Mouse (Mus musculus): ENCODE results near the gene Fbxw5. TPM values are rescaled to one million over a fixed set of nuclear protein-coding genes. Genes with fewer than 3 reads are reported as not detected.

Fbxw5 gene
- polyA plus RNA-seq (2017; shearing (Covaris generic)): 10 to 100 TPM; 64.4 to 86.7 TPM

DNA sequence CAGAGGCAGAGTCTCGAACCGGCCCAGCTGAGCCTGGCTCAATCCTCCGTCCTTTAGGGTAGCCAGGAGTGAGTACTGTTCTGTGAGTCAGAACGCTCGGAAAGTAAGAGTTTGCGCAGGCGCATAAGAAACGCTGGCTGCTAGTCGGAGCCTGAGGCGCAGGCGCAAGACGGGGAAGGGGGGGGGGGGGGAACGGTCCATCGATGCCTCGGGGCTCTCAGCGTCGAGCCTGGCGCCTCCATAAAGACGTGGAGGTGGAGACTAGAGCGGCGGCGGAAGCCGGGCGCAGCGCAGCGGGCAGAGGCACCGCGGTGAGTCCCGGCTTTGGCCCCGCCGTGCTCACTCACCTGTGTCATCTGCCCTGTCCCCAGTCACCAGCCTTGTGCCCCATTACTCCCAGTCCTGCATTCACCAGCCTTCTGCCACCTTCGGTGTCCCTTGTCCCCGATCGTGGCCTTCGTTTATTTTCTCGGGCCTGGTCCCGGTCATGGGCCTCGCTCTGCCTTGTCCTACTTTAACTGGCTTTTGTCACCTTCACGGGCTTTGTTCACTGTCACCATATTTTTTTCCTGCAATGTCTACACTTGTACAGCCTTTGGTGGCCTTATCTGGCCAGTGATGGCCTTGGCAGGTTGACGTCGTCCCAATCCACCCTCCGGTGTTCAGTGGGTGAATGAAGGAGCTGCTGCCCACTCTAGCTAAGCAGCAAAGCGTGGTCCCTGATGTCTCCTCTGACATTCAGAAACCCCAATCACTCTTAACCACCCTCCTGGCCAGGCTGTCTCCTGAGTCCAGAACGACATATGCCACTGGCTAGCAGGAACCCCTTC is at the start of gene Fbxw5:
Gene Fbxw5 (plus strand): TSS at position 175 of the 830 bp plus-strand sequence.

DNA sequence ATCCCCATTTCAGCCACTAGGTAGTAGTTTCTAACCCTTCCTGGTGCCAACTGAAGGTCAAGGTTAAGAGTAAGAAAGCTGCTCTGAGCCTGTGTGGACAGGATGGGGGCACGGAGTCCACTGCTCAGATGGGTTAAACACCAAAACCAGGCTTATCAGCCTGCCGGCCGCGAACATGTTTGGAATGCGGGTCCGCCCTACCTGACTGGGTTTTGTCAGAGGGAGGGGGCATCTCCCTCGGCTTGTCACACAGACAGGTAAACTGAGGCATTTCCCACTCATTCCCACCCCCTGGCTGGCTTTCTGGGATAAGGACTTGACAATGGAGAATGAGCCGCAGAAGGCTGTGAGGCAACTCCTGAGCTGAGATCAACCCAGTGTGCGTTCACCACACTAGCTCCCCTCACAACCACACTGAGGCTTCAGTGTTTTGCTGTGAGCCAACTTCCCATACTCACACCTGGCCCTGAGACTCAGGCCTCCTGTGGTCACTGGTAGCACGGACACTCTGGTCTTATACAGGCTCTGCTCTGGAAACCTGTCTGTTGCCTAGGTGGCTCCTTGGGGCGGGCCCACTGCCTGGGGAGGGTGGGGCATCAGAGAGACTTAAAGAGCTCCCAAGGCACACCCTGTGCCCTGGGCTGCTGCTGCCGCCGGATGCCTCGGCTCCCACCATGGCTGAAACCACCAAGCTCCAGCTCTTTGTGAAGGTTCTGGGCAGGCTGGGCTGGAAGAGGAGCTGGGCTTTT is 44.2 kb upstream of the Fbxw5 start, which contains the start of gene Clic3:
Gene Clic3 (plus strand): TSS at position 634 of the 749 bp plus-strand sequence.

DNA sequence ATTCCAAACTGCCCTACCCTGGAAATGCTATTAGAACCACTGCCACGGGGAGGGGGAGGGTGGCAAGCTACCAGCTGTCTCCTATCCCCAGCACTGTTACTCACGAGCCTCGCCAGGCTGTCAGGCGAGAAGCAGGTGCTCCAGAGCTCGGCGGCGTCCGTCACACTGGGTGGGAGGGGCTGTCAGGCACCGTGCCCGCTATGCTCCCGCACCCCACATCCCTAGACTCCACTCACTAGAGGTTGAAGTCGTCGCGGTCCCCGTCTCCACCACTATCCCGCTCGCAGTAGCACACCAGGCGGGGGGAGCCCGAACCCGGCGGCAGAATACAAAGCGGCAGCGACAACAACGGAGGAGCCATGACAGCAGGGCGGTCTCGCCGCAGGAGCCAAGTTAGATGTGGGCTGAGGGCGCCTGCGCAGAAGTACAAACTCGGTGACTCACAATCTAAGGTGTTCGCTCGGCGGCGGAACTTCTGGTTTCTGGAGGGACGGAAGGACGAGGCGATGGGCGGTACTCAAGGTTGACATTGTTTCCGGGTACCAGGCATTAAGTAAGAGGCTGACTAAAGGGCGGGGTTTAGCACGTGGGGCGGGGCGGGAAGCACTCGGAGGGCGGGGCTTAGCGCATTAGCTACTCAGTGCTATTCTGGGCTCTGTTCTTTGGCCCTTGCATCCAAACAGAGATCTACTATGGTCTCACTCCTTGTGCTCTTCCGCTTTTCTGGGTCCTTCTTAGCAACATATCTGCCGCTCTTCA is 39.8 kb upstream of the Fbxw5 start, which contains the start of gene Paxx:
Gene Paxx (minus strand): TSS at position 544 of the 759 bp plus-strand sequence.

DNA sequence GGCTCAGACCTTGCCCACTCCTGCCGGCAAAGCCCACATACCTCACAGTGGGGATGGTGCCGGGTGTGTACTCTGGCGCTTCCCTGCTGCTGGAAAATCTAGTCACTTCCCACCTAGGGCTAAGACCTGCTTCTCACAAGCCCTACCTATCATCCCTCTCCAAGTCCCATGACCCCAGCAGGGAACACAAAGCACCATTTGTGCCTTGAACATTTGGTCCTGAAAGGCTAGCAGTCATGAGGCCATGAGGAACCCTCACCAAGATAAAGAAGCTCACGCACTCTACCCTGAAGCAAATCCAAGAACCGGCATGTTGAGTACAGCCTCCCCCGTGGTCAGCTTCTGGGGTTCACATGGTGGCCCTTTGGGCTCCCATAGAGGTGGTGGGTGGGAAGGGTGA is 30.6 kb upstream of the Fbxw5 start, which contains the start of gene Ptgds:
Gene Ptgds (minus strand): TSS at position 78 of the 400 bp plus-strand sequence.

DNA sequence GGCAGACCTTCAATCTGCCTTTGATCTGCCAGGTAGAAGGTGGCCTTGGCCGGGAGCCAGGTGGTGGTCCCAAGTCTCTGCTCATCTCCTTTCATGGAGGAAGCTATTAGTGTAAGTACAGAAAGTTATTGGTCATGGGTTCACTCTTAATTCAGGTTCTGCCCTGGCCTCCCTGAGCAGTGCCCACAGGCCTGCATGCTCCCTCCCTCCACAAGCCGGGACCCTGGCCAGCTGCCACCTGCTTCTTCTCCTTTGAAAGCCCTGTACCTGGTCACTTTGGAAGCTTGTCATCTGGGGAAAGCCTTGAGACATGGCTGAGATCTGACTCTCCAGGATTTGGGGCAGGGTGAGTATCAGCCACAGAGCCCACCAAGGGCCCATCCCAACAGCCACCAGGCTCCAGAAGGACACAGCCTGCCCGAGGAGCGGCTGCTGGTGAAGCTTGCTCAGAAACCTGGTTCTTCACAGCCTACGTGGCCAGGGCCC is 7.0 kb upstream of the Fbxw5 start, which contains the start of gene Lcn12:
Gene Lcn12 (minus strand): TSS at position 436 of the 486 bp plus-strand sequence.

DNA sequence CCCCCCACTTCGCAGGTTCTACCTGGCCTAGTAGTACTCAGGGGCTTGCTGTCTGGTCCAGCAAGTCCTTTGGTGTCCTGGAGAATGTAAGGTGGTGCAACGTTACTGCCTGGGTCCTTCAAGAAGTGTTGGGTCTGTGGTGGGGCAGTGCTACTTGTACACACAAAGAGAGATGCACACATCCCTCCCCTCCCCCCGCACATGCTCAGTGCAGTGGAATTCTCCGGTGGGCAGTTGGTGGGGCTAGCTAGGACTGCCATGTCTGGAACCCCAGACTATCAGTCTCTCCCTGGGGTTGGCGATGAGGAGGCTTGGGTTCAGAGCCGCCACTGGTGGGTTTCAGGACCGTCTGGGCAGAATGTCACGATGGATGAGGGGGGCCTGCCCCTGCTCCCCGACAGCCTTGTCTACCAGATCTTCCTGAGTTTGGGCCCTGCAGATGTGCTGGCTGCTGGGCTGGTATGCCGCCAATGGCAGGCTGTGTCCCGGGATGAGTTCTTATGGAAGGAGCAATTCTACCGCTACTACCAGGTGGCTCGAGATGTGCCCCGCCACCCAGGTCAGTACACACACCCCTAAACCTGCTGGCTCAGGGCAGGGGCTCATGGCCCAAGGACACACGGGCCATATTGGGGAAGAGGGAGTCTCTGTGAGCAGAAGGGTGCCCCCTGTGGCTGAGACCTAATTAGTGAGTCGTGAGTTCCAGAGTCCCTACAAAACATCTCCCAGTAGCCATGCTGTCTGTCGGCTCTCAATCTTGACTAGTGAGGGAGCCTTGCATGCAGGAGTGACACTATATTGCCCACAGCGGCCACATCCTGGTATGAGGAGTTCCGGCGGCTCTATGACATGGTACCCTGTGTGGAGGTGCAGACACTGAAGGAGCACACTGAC is 1.3 kb downstream of the Fbxw5 start, which contains the start of gene C8g:
Gene C8g (minus strand): TSS at position 127 of the 894 bp plus-strand sequence.

DNA sequence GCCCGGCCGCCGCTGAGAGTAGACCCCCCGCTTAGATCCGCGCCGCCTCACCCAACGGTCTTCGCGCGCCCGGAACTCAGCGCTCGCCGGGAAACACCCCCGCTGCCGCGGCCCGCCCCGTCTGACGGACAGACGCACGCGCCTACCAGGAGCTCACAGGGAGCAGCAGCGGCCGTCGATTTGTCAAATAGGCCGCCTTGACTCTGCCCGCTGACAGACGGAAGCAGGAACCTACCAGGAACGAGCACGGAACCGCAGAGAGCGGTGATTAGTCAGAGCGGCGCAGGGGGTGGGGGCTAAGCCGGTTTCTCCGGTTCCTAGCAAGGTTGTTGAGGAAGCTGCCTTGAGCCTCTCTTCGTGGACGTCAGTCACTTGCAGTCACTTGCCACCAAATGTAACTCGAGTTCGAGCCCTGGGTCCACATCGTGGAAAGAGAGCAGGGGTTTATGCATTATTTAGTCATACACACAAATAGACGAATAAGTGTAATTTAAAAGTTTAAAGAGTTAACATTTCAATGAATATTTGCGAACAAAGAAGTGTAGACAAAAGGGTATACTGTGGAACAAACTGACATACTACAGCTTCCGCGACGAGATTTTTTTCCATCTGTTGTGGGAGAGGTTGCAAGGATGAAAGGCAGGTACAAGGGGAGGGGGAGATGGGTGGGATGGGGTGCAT is 46.4 kb downstream of the Fbxw5 start, which contains the start of gene Traf2:
Gene Traf2 (minus strand): TSS at position 130 of the 681 bp plus-strand sequence.

Other genes with a start within 250 kb of the Fbxw5 start
- 10 to 100 TPM; 31.0 to 41.1 TPM for gene Tmem203, start 245.3 kb upstream of the Fbxw5 start, polyA plus RNA-seq (2017; shearing (Covaris generic))
- 10 to 100 TPM; 10.9 to 12.4 TPM for gene Tprn, start 238.1 kb upstream of the Fbxw5 start, polyA plus RNA-seq (2017; shearing (Covaris generic))
- gene Ssna1, start 228.3 kb upstream of the Fbxw5 start, polyA plus RNA-seq (2017; shearing (Covaris generic)): 100 to 1,000 TPM; 140 TPM
- gene Anapc2, start 228.3 kb upstream of the Fbxw5 start, polyA plus RNA-seq (2017; shearing (Covaris generic)): 10 to 100 TPM; 78.1 to 84.1 TPM
- gene Tmem210, start 212.6 kb upstream of the Fbxw5 start, polyA plus RNA-seq (2017; shearing (Covaris generic)): not detected
- gene Lrrc26, start 210.8 kb upstream of the Fbxw5 start, polyA plus RNA-seq (2017; shearing (Covaris generic)): not detected
- under 1 TPM; 0.10 to 0.39 TPM for gene Grin1, start 181.6 kb upstream of the Fbxw5 start, polyA plus RNA-seq (2017; shearing (Covaris generic))
- 10 to 100 TPM; 17.2 to 17.6 TPM for gene Man1b1, start 168.4 kb upstream of the Fbxw5 start, polyA plus RNA-seq (2017; shearing (Covaris generic))
- 10 to 100 TPM; 13.0 to 16.1 TPM for gene Dpp7, start 144.4 kb upstream of the Fbxw5 start, polyA plus RNA-seq (2017; shearing (Covaris generic))
- gene Uap1l1, start 135.1 kb upstream of the Fbxw5 start, polyA plus RNA-seq (2017; shearing (Covaris generic)): 10 to 100 TPM; 50.7 to 71.9 TPM
- gene Sapcd2, start 128.4 kb upstream of the Fbxw5 start, polyA plus RNA-seq (2017; shearing (Covaris generic)): 1 to 10 TPM; 4.3 to 6.6 TPM
- gene Entpd2, start 104.9 kb upstream of the Fbxw5 start, polyA plus RNA-seq (2017; shearing (Covaris generic)): under 1 TPM in 1 of 2 experiments, not detected in 1; 0.17 TPM
- gene Npdc1, start 101.4 kb upstream of the Fbxw5 start, polyA plus RNA-seq (2017; shearing (Covaris generic)): 1 to 10 TPM; 1.1 to 4.0 TPM
- gene Fut7, start 77.5 kb upstream of the Fbxw5 start, polyA plus RNA-seq (2017; shearing (Covaris generic)): 10 to 100 TPM; 13.1 to 35.9 TPM
- 10 to 100 TPM; 20.5 to 67.6 TPM for gene Abca2, start 72.0 kb upstream of the Fbxw5 start, polyA plus RNA-seq (2017; shearing (Covaris generic))
- 1 to 10 TPM; 1.1 to 2.4 TPM for gene Clic3, start 43.9 kb upstream of the Fbxw5 start, polyA plus RNA-seq (2017; shearing (Covaris generic))
- gene Paxx, start 39.7 kb upstream of the Fbxw5 start, polyA plus RNA-seq (2017; shearing (Covaris generic)): 100 to 1,000 TPM in 1 of 2 experiments, 10 to 100 TPM in 1; 95.9 to 106 TPM
- gene Ptgds, start 30.7 kb upstream of the Fbxw5 start, polyA plus RNA-seq (2017; shearing (Covaris generic)): under 1 TPM in 1 of 2 experiments, not detected in 1; 0.63 TPM
- not detected for gene Lcn12, start 6.8 kb upstream of the Fbxw5 start, polyA plus RNA-seq (2017; shearing (Covaris generic))
- gene C8g, start 969 bp downstream of the Fbxw5 start, polyA plus RNA-seq (2017; shearing (Covaris generic)): 1 to 10 TPM; 5.9 to 6.1 TPM
- 10 to 100 TPM; 52.5 to 80.6 TPM for gene Traf2, start 46.2 kb downstream of the Fbxw5 start, polyA plus RNA-seq (2017; shearing (Covaris generic))
- 100 to 1,000 TPM; 327 to 440 TPM for gene Edf1, start 57.1 kb downstream of the Fbxw5 start, polyA plus RNA-seq (2017; shearing (Covaris generic))
- gene Mamdc4, start 74.1 kb downstream of the Fbxw5 start, polyA plus RNA-seq (2017; shearing (Covaris generic)): 1 to 10 TPM; 1.2 to 1.8 TPM
- gene Phpt1, start 74.5 kb downstream of the Fbxw5 start, polyA plus RNA-seq (2017; shearing (Covaris generic)): 10 to 100 TPM; 51.3 to 89.9 TPM
- gene Ajm1, start 81.0 kb downstream of the Fbxw5 start, polyA plus RNA-seq (2017; shearing (Covaris generic)): under 1 TPM; 0.58 to 0.69 TPM
- 10 to 100 TPM; 30.8 to 31.8 TPM for gene Rabl6, start 107.8 kb downstream of the Fbxw5 start, polyA plus RNA-seq (2017; shearing (Covaris generic))
- gene Ccdc183, start 116.9 kb downstream of the Fbxw5 start, polyA plus RNA-seq (2017; shearing (Covaris generic)): not detected
- gene Tmem141, start 121.3 kb downstream of the Fbxw5 start, polyA plus RNA-seq (2017; shearing (Covaris generic)): 1 to 10 TPM; 1.2 to 4.9 TPM
- gene Fcna, start 127.3 kb downstream of the Fbxw5 start, polyA plus RNA-seq (2017; shearing (Covaris generic)): 1 to 10 TPM; 4.7 to 8.3 TPM
- gene Lcn8, start 152.4 kb downstream of the Fbxw5 start, polyA plus RNA-seq (2017; shearing (Covaris generic)): not detected
- gene Lcn5, start 157.2 kb downstream of the Fbxw5 start, polyA plus RNA-seq (2017; shearing (Covaris generic)): not detected
- gene Lcn6, start 176.0 kb downstream of the Fbxw5 start, polyA plus RNA-seq (2017; shearing (Covaris generic)): under 1 TPM in 1 of 2 experiments, not detected in 1; 0.60 TPM
- gene Lcn10, start 182.0 kb downstream of the Fbxw5 start, polyA plus RNA-seq (2017; shearing (Covaris generic)): under 1 TPM; 0.14 to 0.21 TPM
- gene Obp2a, start 199.3 kb downstream of the Fbxw5 start, polyA plus RNA-seq (2017; shearing (Covaris generic)): not detected
- 10 to 100 TPM; 57.5 to 58.4 TPM for gene Bmyc, start 206.0 kb downstream of the Fbxw5 start, polyA plus RNA-seq (2017; shearing (Covaris generic))
- gene Obp2b, start 236.3 kb downstream of the Fbxw5 start, polyA plus RNA-seq (2017; shearing (Covaris generic)): not detected

All from activated CD4-positive, CD25-positive, alpha-beta regulatory T cell (primary cell).